Mouse (Mus musculus) liver, embryonic 14.5 days (tissue): ENCODE results near the gene Dstyk. TPM values are rescaled to one million over a fixed set of nuclear protein-coding genes. Genes with fewer than 3 reads are reported as not detected.

Experiments
- ATAC-seq: fragments of 200-750 bp; cut with Nextera tagmentation; 2 replicates; pipeline ENCODE4 v1.8.0; 2017; ENCODE audit warnings: moderate number of reproducible peaks, mild to moderate bottlenecking, moderate library complexity; ENCODE audit not compliant: insufficient read depth
- DNase-seq, 3 experiments: peaks; one replicate each; pipeline ENCODE4 v3.0.0-alpha.2; 2012 to 2013; ENCODE audit warnings: low read depth in 3 of 3, low spot score in 3 of 3
- H3K27ac ChIP-seq: fragments of 300-500 bp; sonication (generic); 2 replicates; pipeline ENCODE4 v1.5.1; 2014; ENCODE audit warnings: moderate library complexity, mild to moderate bottlenecking, control low read depth, inconsistent platforms
- H3K27me3 ChIP-seq: fragments of 300-500 bp; sonication (generic); 2 replicates; pipeline ENCODE4 v1.6.1; 2014; ENCODE audit warnings: mild to moderate bottlenecking, low read length, moderate library complexity; ENCODE audit not compliant: control insufficient read depth, insufficient read depth
- H3K36me3 ChIP-seq: fragments of 300-500 bp; sonication (generic); replicated peaks from 2 replicates; pipeline ENCODE4 v1.6.1; 2014; ENCODE audit warnings: low read depth; ENCODE audit not compliant: control insufficient read depth, insufficient read depth
- H3K4me1 ChIP-seq, 2 experiments: fragments of 200-500 bp in 1 of 2; fragments of 300-500 bp in 1 of 2; sonication (generic) in 1 of 2; replicated peaks; 2 replicates each; pipeline ENCODE4 v1.6.1; 2012 to 2014; ENCODE audit warnings: antibody characterized with exemption in 1 of 2, inconsistent platforms in 1 of 2, low read length in 1 of 2; ENCODE audit not compliant: control insufficient read depth in 2 of 2, insufficient read depth in 2 of 2
- H3K4me2 ChIP-seq: fragments of 300-500 bp; sonication (generic); 2 replicates; pipeline ENCODE4 v1.6.1; 2014; ENCODE audit warnings: low read depth, mild to moderate bottlenecking, control low read depth, moderate library complexity
- H3K4me3 ChIP-seq, 2 experiments: fragments of 200-500 bp in 1 of 2; fragments of 300-500 bp in 1 of 2; sonication (generic) in 1 of 2; 2 replicates each; pipeline ENCODE4 v1.5.1; 2012 to 2014; ENCODE audit warnings: low read depth in 2 of 2, low read length in 2 of 2, mild to moderate bottlenecking in 2 of 2, control low read depth in 1 of 2, inconsistent platforms in 1 of 2, moderate library complexity in 1 of 2; ENCODE audit not compliant: insufficient read depth in 1 of 2
- H3K9ac ChIP-seq: fragments of 300-500 bp; sonication (generic); replicated peaks from 2 replicates; pipeline ENCODE4 v1.6.1; 2014; ENCODE audit warnings: mild to moderate bottlenecking, control low read depth, moderate library complexity
- H3K9me3 ChIP-seq: fragments of 300-500 bp; sonication (generic); 2 replicates; pipeline ENCODE4 v1.6.1; 2016; ENCODE audit warnings: low read length, mixed read lengths; ENCODE audit not compliant: control insufficient read depth
- CTCF ChIP-seq: IDR thresholded peaks from 2 replicates; pipeline ENCODE4 v1.5.1; 2016; ENCODE audit warnings: antibody characterized with exemption, low read depth, control low read depth
- EP300 ChIP-seq: IDR thresholded peaks from 2 replicates; pipeline ENCODE4 v1.6.1; 2016; ENCODE audit warnings: antibody characterized with exemption, low read depth
- WGBS: fragments of 180-500 bp; shearing (Covaris S2); extraction: QIAGEN DNeasy Blood & Tissue Kit; methylation state at CpG from one replicate; pipeline ENCODE4 v1.1.7; 2014; ENCODE audit not compliant: insufficient replicate concordance; 5-methylcytosine and 5-hydroxymethylcytosine counted together
- polyA plus RNA-seq, 2 experiments: library from polyadenylated mRNA; depleted of rRNA in 1 of 2; stranded (reverse) in 1 of 2; unstranded in 1 of 2; fragments of >200 nt; fragmentation: Nextera tagmentation in 1 of 2; extraction: Ambion mirVana in 1 of 2; gene quantifications; 2 replicates each; pipeline versions ENCODE4 v1.2.1 to v1.2.3; 2012 to 2014

Dstyk gene
- 3.3 and 4.0 TPM in 2 replicates for polyA plus RNA-seq (2012; rRNA removed)
- 3.6 TPM in 2 replicates for polyA plus RNA-seq (2014; fragmentation: Nextera tagmentation; extraction: Ambion mirVana)

DNA sequence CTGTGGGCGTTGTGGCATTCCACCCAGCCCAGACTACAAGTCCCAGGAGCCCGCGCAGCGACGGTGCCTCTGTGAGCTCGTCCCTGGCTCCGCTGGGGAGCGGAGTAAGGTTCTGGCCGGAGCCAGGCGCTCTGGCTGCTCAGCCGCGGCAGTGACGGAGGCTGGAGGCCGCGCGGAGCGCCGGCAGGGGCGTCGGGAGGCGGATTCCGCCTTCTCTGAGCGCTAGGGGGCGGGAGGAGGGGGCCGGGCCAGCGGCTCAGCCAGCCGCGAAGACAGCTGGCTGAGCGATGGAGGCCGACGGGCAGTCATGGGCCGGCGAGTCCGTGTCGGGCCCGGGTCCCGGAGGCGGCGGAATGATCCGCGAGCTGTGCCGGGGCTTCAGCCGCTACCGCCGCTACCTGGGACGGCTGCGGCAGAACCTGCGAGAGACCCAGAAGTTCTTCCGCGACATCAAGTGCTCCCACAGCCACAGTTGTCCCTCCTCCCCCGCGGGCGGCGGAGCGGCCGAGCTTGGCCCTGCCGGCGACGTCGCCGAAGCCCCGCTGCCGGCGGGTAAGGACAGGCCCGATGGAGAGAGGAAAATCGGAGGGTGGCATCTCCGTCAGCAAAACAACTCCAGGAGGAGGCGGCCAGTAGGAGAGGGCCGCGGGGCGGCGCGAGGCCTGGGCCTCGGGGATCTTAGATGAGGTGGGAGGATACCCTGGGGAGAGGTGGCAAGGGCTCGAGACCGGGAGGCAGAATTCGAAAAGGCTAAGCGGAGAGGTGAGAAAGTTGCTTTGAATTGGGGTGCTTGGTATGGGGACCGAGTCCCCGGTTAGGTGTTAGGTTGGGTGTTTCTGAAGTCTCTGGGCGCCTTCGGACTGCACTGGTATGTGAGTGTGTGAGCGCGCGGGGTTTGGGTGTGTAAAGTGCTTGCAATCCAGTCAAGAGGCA is at the start of gene Dstyk:
Dstyk (plus strand) TSS at position 237 of the 933 bp plus-strand sequence.
- H3K4me1 ChIP-seq = peaks cover 12 to 14% of the 10 kb centered on the region in 2 experiments
- H3K27me3 ChIP-seq = no peaks in the 10 kb centered on the region
- no peaks in the 10 kb centered on the region for H3K9me3 ChIP-seq
- no peak; the same call in 1 of the 2 replicates for TF ChIP-seq EP300
- peak; percentile 61 for TF ChIP-seq CTCF
- ATAC-seq (peak; percentile 95), DNase-seq (peak; percentile 79 to 84 (median 81))
- H3K36me3 ChIP-seq = no peaks in the 10 kb centered on the region; the same call in 1 of the 2 replicates
- 1% methylated on average over 82 of the region's 85 CpGs for WGBS
- peak within 1 kb of the TSS; percentile 91 for H3K9ac ChIP-seq
- H3K4me3 ChIP-seq = peak within 1 kb of the TSS; percentile 62 to 88
- peak within 1 kb of the TSS; percentile 85 for H3K27ac ChIP-seq
- H3K4me2 ChIP-seq = peak within 1 kb of the TSS; percentile 83

DNA sequence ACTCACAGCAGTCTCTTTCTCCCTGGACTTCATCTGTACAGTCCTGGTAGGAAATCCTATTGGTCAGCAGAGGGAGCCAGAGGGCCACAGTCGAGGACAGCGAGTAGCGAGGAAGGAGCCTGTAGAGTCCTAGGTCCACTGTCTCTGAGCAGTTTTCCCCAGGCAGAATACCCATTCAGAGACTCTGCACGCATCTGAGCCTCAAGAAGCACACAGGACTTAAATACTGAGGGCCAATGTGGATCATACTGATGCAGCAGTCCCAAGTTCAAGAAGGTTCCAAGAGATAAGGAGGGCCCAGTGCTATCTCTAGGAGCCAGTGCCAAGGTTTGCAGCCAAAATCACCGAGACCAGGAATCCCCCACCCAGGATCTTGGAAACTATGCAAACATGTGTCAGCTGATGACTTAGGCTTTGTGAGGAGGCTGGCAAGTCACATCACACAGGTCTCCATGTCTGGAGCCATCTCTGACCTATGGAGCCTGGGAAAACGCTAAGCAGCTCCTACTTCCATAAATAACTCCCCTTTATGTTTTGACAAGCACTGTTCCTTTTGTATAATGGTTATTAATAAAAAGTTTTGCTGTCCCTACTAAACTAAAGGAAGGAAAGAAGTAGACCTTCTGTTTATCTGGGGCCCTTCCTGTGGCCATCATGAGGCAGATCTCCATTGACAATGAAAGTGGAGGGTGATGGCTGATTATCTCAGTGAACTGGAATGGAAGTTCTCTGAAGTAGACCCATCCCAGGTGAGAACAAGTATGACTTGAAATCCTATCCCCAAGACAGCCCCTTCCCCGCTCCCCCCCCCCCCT is 49.5 kb upstream of the Dstyk start:
- ATAC-seq = peak; percentile 90
- peak overlapping the region; percentile 86 to 92 for H3K4me3 ChIP-seq
- WGBS = 8% methylated on average over 7 of the region's 7 CpGs
- peak overlapping the region; percentile 95 for H3K27ac ChIP-seq
- no peaks in the 10 kb centered on the region for H3K9me3 ChIP-seq
- peaks cover 35 to 59% of the 10 kb centered on the region in 2 experiments for H3K4me1 ChIP-seq
- H3K9ac ChIP-seq = peak overlapping the region; percentile 98
- peaks cover 67% of the 10 kb centered on the region for H3K36me3 ChIP-seq
- TF ChIP-seq CTCF (peak; percentile 95), EP300 (peak; percentile 100)
- no peaks in the 10 kb centered on the region for H3K27me3 ChIP-seq
- H3K4me2 ChIP-seq = peak overlapping the region; percentile 83
- peak; percentile 97 to 99 (median 98) for DNase-seq

GRCm38 (mm10) chr1:132370681-132371173 is 46.6 kb upstream of the Dstyk start:
- no peak overlapping the region for H3K4me3 ChIP-seq
- peaks cover 56% of the 10 kb centered on the region for H3K36me3 ChIP-seq
- no peaks in the 10 kb centered on the region for H3K9me3 ChIP-seq
- no peak for TF ChIP-seq CTCF
- no peak for TF ChIP-seq EP300
- no peaks in the 10 kb centered on the region for H3K27me3 ChIP-seq
- DNase-seq (no peak), ATAC-seq (no peak)
- no peak overlapping the region for H3K4me2 ChIP-seq
- H3K27ac ChIP-seq = peak overlapping the region; percentile 38
- no peak overlapping the region for H3K9ac ChIP-seq
- H3K4me1 ChIP-seq = peaks cover 61 to 73% of the 10 kb centered on the region in 2 experiments
- WGBS = 73% methylated on average over 9 of the region's 9 CpGs

- H3K4me2 ChIP-seq = peak overlapping the region; percentile 18; the same call in 1 of the 2 replicates
- no peaks in the 10 kb centered on the region for H3K9me3 ChIP-seq
- no peak for TF ChIP-seq EP300
- no peaks in the 10 kb centered on the region for H3K27me3 ChIP-seq
- 67% methylated on average over 8 of the region's 8 CpGs for WGBS
- ATAC-seq = no peak
- DNase-seq = no peak
- H3K36me3 ChIP-seq = peaks cover 48% of the 10 kb centered on the region
- H3K9ac ChIP-seq = no peak overlapping the region; the same call in 1 of the 2 replicates
- H3K4me3 ChIP-seq = no peak overlapping the region
- peaks cover 69 to 77% of the 10 kb centered on the region in 2 experiments for H3K4me1 ChIP-seq
- peak overlapping the region; percentile 88 for H3K27ac ChIP-seq
Measured at GRCm38 (mm10) chr1:132371298-132372081, 45.9 kb upstream of the Dstyk start.
